Mouse (Mus musculus): ENCODE measurements around the gene Plpp4.

GRCm38 (mm10) chr7:129301622-129302021 is 44.8 kb downstream of the Plpp4 start:
- no peak for TF ChIP-seq POLR2A (IDR thresholded peaks at IDR 0.05; ENCODE audit: borderline replicate concordance, low read depth, low read length)
- no peak for TF ChIP-seq CTCF (IDR thresholded peaks at IDR 0.05; ENCODE audit: low read depth, low read length)
